Mouse (Mus musculus) bone marrow, adult 2 months (tissue): ENCODE results near the gene Tom1. TPM values are rescaled to one million over a fixed set of nuclear protein-coding genes. Genes with fewer than 3 reads are reported as not detected.
A peak's percentile ranks its signal among the peaks of the same experiment; 100 is the strongest.

Source experiments
- H3K27ac ChIP-seq: fragments of 200-500 bp; 2 replicates; pipeline ENCODE4 v1.5.1; 2012; ENCODE audit warnings: low read depth, mild to moderate bottlenecking, control low read depth, inconsistent platforms, low read length; ENCODE audit not compliant: control insufficient read depth, poor library complexity, insufficient read depth
- H3K4me1 ChIP-seq: fragments of 200-500 bp; 2 replicates; pipeline ENCODE4 v1.6.1; 2011; ENCODE audit warnings: low read length; ENCODE audit not compliant: control insufficient read depth, insufficient read depth
- H3K4me3 ChIP-seq: fragments of 200-500 bp; replicated peaks from 2 replicates; pipeline ENCODE3; 2011; ENCODE audit warnings: mild to moderate bottlenecking, low read depth, low read length, control low read depth; ENCODE audit not compliant: control insufficient read depth
- CTCF ChIP-seq: fragments of 200-500 bp; IDR thresholded peaks from 2 replicates; pipeline ENCODE4 v1.5.1; 2011; ENCODE audit warnings: low read length, control low read depth; ENCODE audit not compliant: control insufficient read depth, insufficient read depth
- POLR2A ChIP-seq: fragments of 200-500 bp; IDR thresholded peaks from 2 replicates; pipeline ENCODE4 v1.6.1; 2011; ENCODE audit warnings: low read depth, mild to moderate bottlenecking, control low read depth, low read length, borderline replicate concordance; ENCODE audit not compliant: control insufficient read depth
- WGBS: fragments of 180-500 bp; shearing (Covaris S2); methylation state at CpG from one replicate; pipeline ENCODE4 v1.1.7; 2018; 5-methylcytosine and 5-hydroxymethylcytosine counted together
- polyA plus RNA-seq: library from polyadenylated mRNA; stranded (reverse); fragments of >200 nt; gene quantifications from 2 replicates; pipeline ENCODE4 v1.2.4, GENCODE M21; 2011; ENCODE audit warnings: low replicate concordance; ENCODE audit not compliant: missing spikeins, insufficient read depth, insufficient read length

Tom1 gene
- polyA plus RNA-seq, 1 experiment: 23.7 TPM

- H3K4me1 ChIP-seq: peaks cover 13% of the 10 kb centered on the region
- TF ChIP-seq CTCF: no peak
- peak overlapping the region; percentile 69; the same call in 1 of the 2 replicates for H3K27ac ChIP-seq
- 37% methylated on average over 2 of the region's 2 CpGs for WGBS
- H3K4me3 ChIP-seq: no peak overlapping the region
These were observed 22.2 kb downstream of the Tom1 start for GRCm38 (mm10) chr8:75055673-75056072.

DNA sequence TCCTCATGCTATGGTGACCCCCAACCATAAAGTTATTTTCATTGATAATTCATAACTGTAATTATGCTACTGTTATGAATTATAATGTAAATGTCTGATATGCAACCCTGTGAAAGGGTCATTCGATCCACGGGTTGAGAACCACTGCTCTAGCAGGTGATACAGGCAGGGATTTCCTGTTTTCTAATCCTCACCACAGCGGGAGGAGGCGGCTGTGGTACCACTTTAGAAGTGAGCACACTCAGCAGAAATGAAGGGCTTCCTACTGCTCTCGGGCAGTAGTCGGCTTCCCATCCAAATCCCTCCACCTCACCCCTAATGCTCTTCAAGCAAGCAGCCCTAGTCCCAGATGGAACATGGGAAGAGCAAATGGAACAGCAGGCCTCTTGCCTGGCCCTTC is 26.5 kb downstream of the Tom1 start:
- TF ChIP-seq POLR2A (no peak), CTCF (no peak)
- 27% methylated on average over 6 of the region's 6 CpGs for WGBS
- Histone ChIP-seq H3K27ac (no peak overlapping the region), H3K4me3 (no peak overlapping the region), H3K4me1 (peaks cover 8% of the 10 kb centered on the region; the same call in 1 of the 2 replicates)

GRCm38 (mm10) chr8:75060815-75061214 is 27.3 kb downstream of the Tom1 start:
- TF ChIP-seq CTCF: no peak
- no peak for TF ChIP-seq POLR2A
- Histone ChIP-seq H3K4me1 (peaks cover 8% of the 10 kb centered on the region; the same call in 1 of the 2 replicates), H3K4me3 (no peak overlapping the region), H3K27ac (no peak overlapping the region)
- 84% methylated on average over 2 of the region's 2 CpGs for WGBS

DNA sequence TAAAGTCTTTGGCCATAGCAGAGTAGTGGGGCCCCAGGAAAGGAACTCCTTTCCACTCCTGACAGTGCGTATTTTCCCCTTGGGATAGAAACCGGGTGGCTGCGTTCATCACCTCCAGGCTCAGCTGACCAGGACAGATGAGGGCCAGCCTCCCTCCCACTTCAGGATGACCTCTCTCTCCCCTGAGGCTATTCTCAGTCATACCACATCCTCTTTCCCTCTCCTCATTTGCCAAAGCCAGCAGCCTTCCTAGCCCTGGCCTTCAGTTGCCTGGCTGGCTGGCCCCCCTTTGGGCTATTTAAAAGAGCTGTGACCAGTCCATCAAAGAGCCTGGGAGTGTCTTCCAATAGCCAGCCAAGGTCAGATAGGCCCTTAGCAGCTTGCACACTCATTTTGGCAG is 29.8 kb downstream of the Tom1 start:
- Histone ChIP-seq H3K4me1 (peaks cover 7% of the 10 kb centered on the region; the same call in 1 of the 2 replicates), H3K4me3 (no peak overlapping the region), H3K27ac (peak overlapping the region; percentile 29)
- TF ChIP-seq CTCF (no peak), POLR2A (no peak)
- WGBS: 67% methylated on average over 3 of the region's 3 CpGs

- Histone ChIP-seq H3K27ac (no peak overlapping the region), H3K4me1 (peaks cover 7% of the 10 kb centered on the region; the same call in 1 of the 2 replicates), H3K4me3 (no peak overlapping the region)
- 88% methylated on average over 3 of the region's 3 CpGs for WGBS
- TF ChIP-seq CTCF (no peak), POLR2A (no peak)
These were observed 31.3 kb downstream of the Tom1 start for GRCm38 (mm10) chr8:75064790-75065189.

- no peak for TF ChIP-seq CTCF
- no peak for TF ChIP-seq POLR2A
- WGBS: 41% methylated on average over 6 of the region's 6 CpGs
- Histone ChIP-seq H3K27ac (peak overlapping the region; percentile 38), H3K4me1 (peaks cover 7% of the 10 kb centered on the region; the same call in 1 of the 2 replicates), H3K4me3 (no peak overlapping the region)
These were observed 33.8 kb downstream of the Tom1 start for GRCm38 (mm10) chr8:75067287-75067686.

GRCm38 (mm10) chr8:75070297-75070696 is 36.8 kb downstream of the Tom1 start:
- no peak overlapping the region for H3K4me3 ChIP-seq
- TF ChIP-seq CTCF: no peak
- TF ChIP-seq POLR2A: no peak
- WGBS: 83% methylated on average over 1 of the region's 1 CpGs
- H3K4me1 ChIP-seq: peaks cover 6% of the 10 kb centered on the region; the same call in 1 of the 2 replicates
- no peak overlapping the region for H3K27ac ChIP-seq

DNA sequence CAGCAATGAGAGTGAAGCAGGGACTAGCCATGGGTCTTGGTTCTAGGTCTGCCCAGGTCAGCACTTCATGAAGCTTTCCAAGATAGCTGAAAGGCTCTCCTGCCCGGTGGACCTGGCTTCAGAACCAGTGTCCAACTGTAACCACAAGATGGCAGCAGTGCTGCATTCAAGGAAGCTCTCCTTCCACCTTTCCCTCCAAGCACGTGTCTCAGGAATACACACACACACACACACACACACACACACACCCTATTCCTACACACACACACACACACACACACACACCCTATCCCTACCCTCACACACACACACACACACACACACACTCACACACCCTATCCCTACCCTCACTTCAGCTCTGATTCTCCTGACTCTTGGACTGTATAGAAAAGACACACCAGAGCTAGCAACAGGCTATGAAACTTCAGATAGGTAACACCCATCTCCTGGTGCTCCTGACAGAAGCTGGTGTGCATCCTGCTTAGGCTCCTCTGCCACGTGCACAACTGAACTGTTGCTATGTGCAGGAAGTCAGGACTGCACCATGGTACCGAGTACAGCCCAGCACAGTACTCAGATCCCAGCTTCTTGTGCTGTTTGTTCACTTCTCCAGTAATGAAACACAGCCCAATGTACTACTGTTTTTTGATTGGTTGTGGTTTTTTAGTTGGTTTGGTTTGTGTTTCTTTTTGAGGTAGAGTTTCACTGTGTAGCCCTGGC is 38.3 kb downstream of the Tom1 start:
- H3K27ac ChIP-seq: no peak overlapping the region
- H3K4me1 ChIP-seq: peaks cover 5% of the 10 kb centered on the region; the same call in 1 of the 2 replicates
- TF ChIP-seq POLR2A (no peak), CTCF (peak; percentile 97)
- WGBS: 20% methylated on average over 4 of the region's 4 CpGs
- H3K4me3 ChIP-seq: no peak overlapping the region
